Mouse (Mus musculus) neural tube, embryonic 15.5 days (tissue): ENCODE data around the gene Elovl3. TPM values are rescaled to one million over a fixed set of nuclear protein-coding genes. Genes with fewer than 3 reads are reported as not detected.

Experiments used
- ATAC-seq: fragments of 200-750 bp; cut with Nextera tagmentation; 2 replicates; pipeline ENCODE4 v1.8.0; 2017; ENCODE audit warnings: mild to moderate bottlenecking, moderate TSS enrichment, moderate library complexity; ENCODE audit not compliant: low FRiP score
- H3K27ac ChIP-seq: fragments of 300-500 bp; sonication (generic); replicated peaks from 2 replicates; pipeline ENCODE4 v1.5.1; 2015; ENCODE audit warnings: mild to moderate bottlenecking, inconsistent platforms
- H3K27me3 ChIP-seq: fragments of 300-500 bp; sonication (generic); replicated peaks from 2 replicates; pipeline ENCODE4 v1.6.1; 2015; ENCODE audit warnings: inconsistent platforms
- H3K36me3 ChIP-seq: fragments of 300-500 bp; sonication (generic); 2 replicates; pipeline ENCODE4 v1.6.1; 2015; ENCODE audit warnings: inconsistent platforms
- H3K4me1 ChIP-seq: fragments of 300-500 bp; sonication (generic); 2 replicates; pipeline ENCODE4 v1.6.1; 2015; ENCODE audit warnings: inconsistent platforms
- H3K4me2 ChIP-seq: fragments of 300-500 bp; sonication (generic); 2 replicates; pipeline ENCODE4 v1.6.1; 2015; ENCODE audit warnings: inconsistent platforms, mild to moderate bottlenecking, moderate library complexity
- H3K4me3 ChIP-seq: fragments of 300-500 bp; sonication (generic); replicated peaks from 2 replicates; pipeline ENCODE4 v1.5.1; 2015; ENCODE audit warnings: mild to moderate bottlenecking, inconsistent platforms
- H3K9ac ChIP-seq: fragments of 300-500 bp; sonication (generic); replicated peaks from 2 replicates; pipeline ENCODE4 v1.6.1; 2015; ENCODE audit warnings: mild to moderate bottlenecking, inconsistent platforms
- H3K9me3 ChIP-seq: fragments of 300-500 bp; sonication (generic); replicated peaks from 2 replicates; pipeline ENCODE4 v1.6.1; 2016; ENCODE audit warnings: inconsistent platforms
- WGBS: fragments of 180-500 bp; shearing (Covaris S2); methylation state at CpG from one replicate; pipeline ENCODE4 v1.1.7; 2015; ENCODE audit warnings: mixed read lengths; 5-methylcytosine and 5-hydroxymethylcytosine counted together
- polyA plus RNA-seq: library from polyadenylated mRNA; unstranded; fragments of >200 nt; fragmentation: Nextera tagmentation; extraction: Ambion mirVana; gene quantifications from 2 replicates; pipeline ENCODE4 v1.2.1, GENCODE M21; 2015

The Elovl3 gene
- 0.10 TPM in 1 of 2 replicates, not detected in the other for polyA plus RNA-seq

DNA sequence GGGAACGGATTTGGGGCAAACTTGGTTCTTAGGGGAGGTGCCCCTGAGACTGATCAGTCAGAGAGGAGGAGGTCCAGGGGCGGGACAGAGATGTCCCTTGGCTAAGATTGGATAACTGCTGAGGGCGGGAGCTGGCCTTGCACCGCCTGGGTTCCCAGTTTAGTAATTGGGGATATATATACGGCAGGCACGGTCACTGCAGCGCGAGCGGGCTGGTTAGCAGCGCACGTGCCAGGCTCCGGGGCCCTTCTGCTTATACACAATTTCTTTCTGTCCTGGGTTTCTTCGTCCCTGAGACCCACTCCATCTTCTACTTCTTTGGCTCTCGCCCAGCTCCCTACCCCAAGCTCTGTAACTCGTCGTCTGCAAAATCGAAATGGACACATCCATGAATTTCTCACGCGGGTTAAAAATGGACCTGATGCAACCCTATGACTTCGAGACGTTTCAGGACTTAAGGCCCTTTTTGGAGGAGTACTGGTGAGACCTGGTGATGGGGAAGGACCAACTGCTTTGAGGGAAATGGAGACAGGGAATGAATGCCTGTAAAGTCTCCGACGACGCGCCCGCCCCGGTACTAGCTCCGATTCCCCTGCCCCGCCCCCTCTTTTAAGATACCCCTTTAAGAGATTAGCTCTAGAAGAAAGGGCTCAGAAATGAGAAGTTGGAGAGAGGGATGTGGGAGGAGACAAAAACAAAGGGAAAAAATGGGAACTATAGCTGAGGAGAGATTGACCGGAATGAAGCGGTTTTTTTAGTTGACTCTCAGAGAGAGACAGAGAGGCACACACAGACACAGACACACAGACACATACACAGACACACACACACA, at the start of gene Elovl3:
Elovl3 (plus strand) TSS at position 204 of the 832 bp plus-strand sequence.
- no peaks in the 10 kb centered on the region for H3K9me3 ChIP-seq
- peaks cover 62% of the 10 kb centered on the region for H3K27me3 ChIP-seq
- peaks cover 23% of the 10 kb centered on the region for H3K4me1 ChIP-seq
- 1% methylated on average over 31 of the region's 31 CpGs for WGBS
- no peak for ATAC-seq
- H3K4me3 ChIP-seq: peak within 1 kb of the TSS; percentile 20
- no peak within 1 kb of the TSS for H3K9ac ChIP-seq
- H3K27ac ChIP-seq: no peak within 1 kb of the TSS
- peak within 1 kb of the TSS; percentile 48 for H3K4me2 ChIP-seq
- no peaks in the 10 kb centered on the region for H3K36me3 ChIP-seq

DNA sequence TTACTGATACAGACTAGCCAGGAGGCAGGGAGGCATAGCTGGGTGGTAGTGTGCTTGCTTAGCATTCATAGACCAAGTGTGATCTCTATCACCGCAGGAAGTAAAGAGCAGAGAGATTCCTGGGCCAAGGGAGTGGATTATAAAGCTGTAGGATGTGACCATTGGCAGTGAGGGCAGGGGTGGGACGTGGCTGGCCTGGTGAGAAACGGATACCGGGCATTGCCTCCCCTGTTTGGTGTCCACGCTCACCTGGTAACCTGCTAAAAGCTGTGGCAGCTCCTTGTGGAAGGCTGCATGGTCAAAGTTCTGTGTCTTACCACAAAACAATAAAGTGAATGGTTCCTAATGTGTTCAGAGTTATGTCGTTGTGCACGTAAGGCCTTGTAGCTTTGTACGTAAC, 46.5 kb upstream of the Elovl3 start:
- no peak overlapping the region for H3K4me3 ChIP-seq
- H3K4me2 ChIP-seq: no peak overlapping the region
- H3K9me3 ChIP-seq: no peaks in the 10 kb centered on the region
- H3K9ac ChIP-seq: no peak overlapping the region
- H3K4me1 ChIP-seq: no peaks in the 10 kb centered on the region
- ATAC-seq: no peak
- 98% methylated on average over 8 of the region's 8 CpGs for WGBS
- H3K36me3 ChIP-seq: peaks cover 55% of the 10 kb centered on the region
- no peaks in the 10 kb centered on the region for H3K27me3 ChIP-seq
- H3K27ac ChIP-seq: no peak overlapping the region

DNA sequence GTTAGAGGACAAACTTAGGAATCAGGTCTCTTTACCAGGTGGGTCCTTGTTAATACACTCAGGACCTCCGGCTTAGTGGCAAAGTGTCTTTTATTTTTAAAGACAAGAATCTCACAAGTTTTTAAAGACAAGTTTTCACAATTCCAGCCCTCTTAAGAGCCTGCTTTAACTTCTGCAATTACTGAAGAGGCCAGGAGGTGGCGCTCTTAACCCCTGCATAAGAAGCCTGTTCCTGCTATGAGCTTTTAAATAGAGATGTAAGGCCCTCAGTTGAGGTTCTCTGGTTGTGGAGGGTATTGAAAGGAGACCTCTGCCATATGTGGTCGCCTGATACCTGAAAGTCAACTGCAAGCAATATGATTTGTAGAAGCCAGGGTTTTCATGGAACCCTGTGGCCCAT, 45.4 kb upstream of the Elovl3 start:
- Histone ChIP-seq H3K9ac (no peak overlapping the region), H3K9me3 (no peaks in the 10 kb centered on the region), H3K4me1 (no peaks in the 10 kb centered on the region), H3K36me3 (peaks cover 43% of the 10 kb centered on the region), H3K27me3 (no peaks in the 10 kb centered on the region), H3K4me3 (no peak overlapping the region), H3K27ac (no peak overlapping the region), H3K4me2 (no peak overlapping the region)
- 55% methylated on average over 3 of the region's 3 CpGs for WGBS
- no peak for ATAC-seq

DNA sequence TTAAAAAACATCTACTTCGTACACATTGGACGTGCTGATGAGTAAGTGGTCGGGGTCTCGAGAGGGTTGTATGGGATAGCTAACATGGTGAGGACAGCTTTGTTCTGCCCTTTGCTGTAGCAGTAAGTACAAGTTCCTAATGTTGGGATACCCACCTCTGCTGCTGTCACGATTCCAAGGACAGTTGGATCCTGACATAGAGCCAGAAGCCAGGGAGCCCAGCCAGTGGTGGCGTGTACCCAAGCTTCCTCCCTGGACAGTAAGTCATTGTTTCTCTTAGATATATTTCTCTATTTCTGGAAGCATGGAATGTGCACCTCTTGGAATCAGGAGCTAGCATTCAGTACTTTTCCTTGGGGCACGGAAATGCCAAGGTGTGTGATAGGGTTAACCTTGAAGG, 43.8 kb upstream of the Elovl3 start:
- Histone ChIP-seq H3K4me3 (no peak overlapping the region), H3K27me3 (no peaks in the 10 kb centered on the region), H3K9ac (no peak overlapping the region), H3K36me3 (peaks cover 28% of the 10 kb centered on the region), H3K9me3 (no peaks in the 10 kb centered on the region), H3K27ac (no peak overlapping the region), H3K4me1 (no peaks in the 10 kb centered on the region), H3K4me2 (no peak overlapping the region)
- no peak for ATAC-seq
- 81% methylated on average over 7 of the region's 7 CpGs for WGBS

DNA sequence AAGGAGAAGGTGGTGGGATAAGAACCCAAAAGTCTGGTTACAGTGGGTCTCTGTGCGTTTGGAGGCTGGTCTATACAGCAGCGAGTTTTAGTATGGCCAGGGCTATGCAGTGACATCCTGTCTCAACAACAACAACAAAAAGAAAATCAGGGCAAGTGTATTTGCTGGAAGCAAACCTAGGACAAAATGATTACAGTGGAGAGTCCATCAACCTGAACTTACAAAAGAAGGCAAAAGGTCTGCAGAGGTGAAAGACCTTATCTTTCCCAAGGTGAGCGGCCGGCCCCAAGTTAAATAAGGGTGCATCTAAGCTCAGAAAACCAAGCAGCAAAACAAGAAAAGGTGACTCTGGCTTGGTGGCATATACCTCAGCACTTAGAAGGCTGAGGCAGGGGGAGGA, 40.1 kb upstream of the Elovl3 start:
- H3K4me1 ChIP-seq: no peaks in the 10 kb centered on the region
- no peaks in the 10 kb centered on the region for H3K27me3 ChIP-seq
- H3K9me3 ChIP-seq: no peaks in the 10 kb centered on the region
- H3K27ac ChIP-seq: no peak overlapping the region
- no peak overlapping the region for H3K4me3 ChIP-seq
- no peak for ATAC-seq
- no peak overlapping the region for H3K9ac ChIP-seq
- WGBS: 91% methylated on average over 4 of the region's 4 CpGs
- no peaks in the 10 kb centered on the region for H3K36me3 ChIP-seq
- no peak overlapping the region for H3K4me2 ChIP-seq

DNA sequence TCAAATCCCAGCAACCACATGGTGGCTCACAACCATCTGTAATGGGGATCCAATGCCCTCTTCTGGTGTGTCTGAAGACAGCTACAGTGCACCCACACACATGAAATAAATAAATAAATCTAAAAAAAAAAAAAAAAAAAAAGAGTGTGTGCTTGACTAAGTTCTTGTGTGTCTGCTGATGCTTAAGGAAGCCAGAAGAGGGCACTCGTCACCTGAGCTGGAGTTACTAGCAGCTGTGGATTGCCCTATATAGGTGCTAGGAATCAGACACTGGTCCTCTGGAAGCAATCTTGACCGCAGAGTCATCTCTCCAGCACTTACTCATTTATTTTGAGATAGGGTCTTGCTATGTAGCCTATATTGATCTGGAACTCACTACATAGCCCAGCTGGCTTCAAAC, 37.6 kb upstream of the Elovl3 start:
- no peak overlapping the region for H3K4me2 ChIP-seq
- H3K27ac ChIP-seq: no peak overlapping the region
- H3K4me1 ChIP-seq: no peaks in the 10 kb centered on the region
- H3K27me3 ChIP-seq: no peaks in the 10 kb centered on the region
- WGBS: 93% methylated on average over 2 of the region's 2 CpGs
- no peaks in the 10 kb centered on the region for H3K9me3 ChIP-seq
- H3K4me3 ChIP-seq: no peak overlapping the region
- no peak for ATAC-seq
- H3K9ac ChIP-seq: no peak overlapping the region
- H3K36me3 ChIP-seq: no peaks in the 10 kb centered on the region

DNA sequence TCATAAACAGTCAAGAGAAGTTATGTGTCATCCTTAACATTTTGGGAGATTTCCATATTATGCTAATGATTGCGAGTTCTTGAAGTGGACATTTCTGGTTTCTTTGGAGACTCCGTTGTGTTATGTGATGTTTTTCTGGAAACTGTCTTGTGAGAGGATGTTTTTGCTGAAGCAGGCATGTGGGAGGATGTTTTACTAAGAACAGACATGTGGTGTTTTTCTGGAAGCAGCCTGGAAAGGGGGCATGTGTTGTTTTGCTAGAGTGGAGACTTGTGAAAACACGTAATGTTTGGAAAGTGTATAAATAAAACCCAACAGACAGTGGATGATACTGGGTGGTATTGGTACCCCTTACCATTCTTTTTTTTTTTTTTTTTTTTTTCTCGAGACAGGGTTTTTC, 36.4 kb upstream of the Elovl3 start:
- H3K9ac ChIP-seq: no peak overlapping the region
- H3K27me3 ChIP-seq: no peaks in the 10 kb centered on the region
- no peak overlapping the region for H3K4me3 ChIP-seq
- H3K4me1 ChIP-seq: no peaks in the 10 kb centered on the region
- WGBS: 96% methylated on average over 4 of the region's 4 CpGs
- no peak overlapping the region for H3K27ac ChIP-seq
- H3K36me3 ChIP-seq: no peaks in the 10 kb centered on the region
- H3K9me3 ChIP-seq: no peaks in the 10 kb centered on the region
- ATAC-seq: no peak
- no peak overlapping the region for H3K4me2 ChIP-seq

DNA sequence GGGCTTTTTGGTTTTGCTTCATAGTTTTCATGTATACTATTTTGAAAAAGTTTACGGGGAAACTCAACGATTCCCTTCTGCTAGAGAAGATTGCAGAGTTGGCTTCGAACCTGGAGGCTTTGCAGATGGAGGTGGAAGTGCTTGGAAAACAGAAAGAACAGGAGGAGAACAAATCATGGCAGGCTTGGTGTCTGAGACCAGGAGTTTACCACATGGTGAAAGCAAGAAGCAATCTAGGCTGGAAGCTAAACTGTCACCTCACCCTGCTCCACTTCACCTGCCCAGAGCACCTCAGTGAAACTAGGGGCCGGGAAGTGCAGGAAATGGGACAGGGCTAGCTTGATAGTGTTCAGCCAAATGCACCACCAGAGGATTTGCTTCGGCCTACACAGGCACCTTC, 35.3 kb upstream of the Elovl3 start:
- Histone ChIP-seq H3K27ac (no peak overlapping the region), H3K36me3 (no peaks in the 10 kb centered on the region), H3K4me3 (no peak overlapping the region), H3K4me1 (no peaks in the 10 kb centered on the region), H3K27me3 (no peaks in the 10 kb centered on the region), H3K9me3 (no peaks in the 10 kb centered on the region), H3K4me2 (no peak overlapping the region), H3K9ac (no peak overlapping the region)
- 87% methylated on average over 5 of the region's 5 CpGs for whole genome bisulfite sequencing
- no peak for ATAC-seq

DNA sequence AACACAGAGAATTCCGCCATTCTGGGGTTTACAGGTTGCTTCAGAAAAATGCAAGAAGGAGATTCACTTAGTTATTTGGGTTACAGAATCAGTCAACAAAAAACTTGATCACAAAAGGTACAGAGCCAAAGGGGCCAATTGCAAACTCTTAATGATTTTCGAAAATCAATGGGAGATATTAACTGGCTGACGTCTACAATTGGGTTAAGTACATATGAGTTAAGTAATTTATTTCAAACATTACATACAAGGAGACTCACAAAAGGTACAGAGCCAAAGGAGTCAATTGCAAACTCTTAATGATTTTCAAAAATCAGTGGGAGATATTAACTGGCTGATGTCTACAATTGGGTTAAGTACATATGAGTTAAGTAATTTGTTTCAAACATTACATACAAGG, 32.1 kb upstream of the Elovl3 start:
- no peaks in the 10 kb centered on the region for H3K4me1 ChIP-seq
- H3K4me3 ChIP-seq: no peak overlapping the region
- ATAC-seq: no peak
- no peaks in the 10 kb centered on the region for H3K9me3 ChIP-seq
- H3K36me3 ChIP-seq: no peaks in the 10 kb centered on the region
- H3K9ac ChIP-seq: no peak overlapping the region
- no peaks in the 10 kb centered on the region for H3K27me3 ChIP-seq
- 94% methylated on average over 3 of the region's 3 CpGs for WGBS
- H3K27ac ChIP-seq: no peak overlapping the region
- no peak overlapping the region for H3K4me2 ChIP-seq

DNA sequence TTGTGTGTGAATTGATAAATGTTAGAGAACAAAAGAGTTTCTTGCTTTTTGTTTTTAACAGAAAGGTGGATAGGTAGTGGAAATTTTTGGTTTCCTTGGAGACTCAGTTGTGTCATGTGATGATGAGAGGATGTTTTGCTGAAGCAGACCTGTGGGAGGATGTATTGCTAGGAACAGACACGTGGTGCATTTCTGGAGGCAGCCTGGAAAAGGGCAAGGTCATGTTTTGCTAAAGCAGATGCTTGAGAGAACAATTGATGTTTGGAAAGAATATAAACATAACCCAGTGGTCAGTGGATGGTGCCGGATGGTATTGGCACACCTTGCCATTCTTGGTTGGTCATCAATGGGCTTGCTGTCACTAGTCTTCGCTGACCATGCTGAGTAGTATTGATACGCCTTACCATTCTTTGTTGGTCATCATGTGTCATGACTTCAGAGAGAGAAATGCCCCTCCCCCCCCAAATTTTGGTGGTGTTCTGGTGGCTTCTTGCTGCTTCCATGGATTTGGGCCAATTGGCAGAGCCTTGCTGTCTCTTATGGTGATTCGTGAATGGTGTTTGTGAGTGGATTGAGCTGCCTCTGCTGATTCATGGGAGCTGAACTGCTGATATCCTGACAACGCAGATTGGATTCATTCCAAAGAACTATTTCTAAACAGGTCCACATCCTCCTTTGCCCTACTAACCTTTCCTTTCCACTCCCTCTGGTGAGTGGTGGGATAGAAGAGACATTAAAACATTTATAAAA, 28.1 kb upstream of the Elovl3 start:
- Histone ChIP-seq H3K4me1 (no peaks in the 10 kb centered on the region), H3K9me3 (no peaks in the 10 kb centered on the region), H3K9ac (no peak overlapping the region), H3K27me3 (no peaks in the 10 kb centered on the region), H3K36me3 (no peaks in the 10 kb centered on the region), H3K4me2 (no peak overlapping the region), H3K4me3 (no peak overlapping the region), H3K27ac (no peak overlapping the region)
- ATAC-seq: no peak
- WGBS: 84% methylated on average over 6 of the region's 6 CpGs

DNA sequence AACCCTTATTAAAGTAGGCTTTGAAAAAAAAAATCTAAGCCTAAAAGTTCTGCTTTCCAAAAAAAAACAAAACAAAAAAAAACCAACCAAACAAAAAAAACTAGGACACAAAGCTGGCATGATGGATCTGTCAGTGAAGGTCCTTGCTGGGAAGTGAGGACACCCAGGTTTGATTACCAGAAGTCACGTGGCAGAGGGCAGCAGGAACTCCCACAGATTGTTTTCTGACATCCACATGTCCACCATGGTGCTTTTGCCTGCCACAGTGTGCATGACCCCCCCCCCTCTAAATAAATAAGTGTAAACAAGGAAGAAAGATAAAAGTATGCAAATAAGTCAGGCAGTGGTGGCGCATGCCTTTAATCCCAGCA, 27.5 kb upstream of the Elovl3 start:
- Histone ChIP-seq H3K4me1 (no peaks in the 10 kb centered on the region), H3K9ac (no peak overlapping the region), H3K4me2 (no peak overlapping the region), H3K27ac (no peak overlapping the region), H3K9me3 (no peaks in the 10 kb centered on the region), H3K27me3 (no peaks in the 10 kb centered on the region), H3K36me3 (no peaks in the 10 kb centered on the region), H3K4me3 (no peak overlapping the region)
- WGBS: 89% methylated on average over 2 of the region's 2 CpGs
- no peak for ATAC-seq

DNA sequence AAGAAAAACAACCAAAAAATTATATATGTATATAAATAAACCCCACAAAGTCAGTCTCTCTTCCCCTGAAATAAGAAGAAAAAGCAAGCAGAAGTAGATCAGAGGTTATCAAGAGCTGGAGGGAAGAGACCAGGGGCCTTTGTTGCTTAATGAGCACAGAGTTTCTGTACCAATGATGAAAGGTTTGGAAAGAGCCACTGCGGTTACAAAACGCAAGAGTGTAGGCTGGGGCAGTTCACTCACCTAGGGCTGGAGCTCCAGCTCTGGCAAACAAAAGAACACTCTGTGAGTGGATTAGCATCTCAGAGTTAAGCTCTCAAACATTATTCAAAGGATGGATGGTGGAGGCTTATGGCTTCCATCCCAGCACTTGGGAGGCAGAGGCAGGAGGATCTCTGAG, 21.5 kb upstream of the Elovl3 start:
- no peaks in the 10 kb centered on the region for H3K9me3 ChIP-seq
- H3K27ac ChIP-seq: no peak overlapping the region
- no peak overlapping the region for H3K4me3 ChIP-seq
- 84% methylated on average over 2 of the region's 2 CpGs for WGBS
- H3K4me2 ChIP-seq: no peak overlapping the region
- no peaks in the 10 kb centered on the region for H3K27me3 ChIP-seq
- no peak for ATAC-seq
- no peaks in the 10 kb centered on the region for H3K4me1 ChIP-seq
- H3K9ac ChIP-seq: no peak overlapping the region
- no peaks in the 10 kb centered on the region for H3K36me3 ChIP-seq
